Mouse (Mus musculus) kidney, postnatal 14 days (tissue): ENCODE measurements around the gene Clic4.

Experiments used
- DNase-seq: peaks from one replicate; pipeline ENCODE4 v3.0.0; 2022; ENCODE audit warnings: mixed read lengths

Clic4 gene

DNA sequence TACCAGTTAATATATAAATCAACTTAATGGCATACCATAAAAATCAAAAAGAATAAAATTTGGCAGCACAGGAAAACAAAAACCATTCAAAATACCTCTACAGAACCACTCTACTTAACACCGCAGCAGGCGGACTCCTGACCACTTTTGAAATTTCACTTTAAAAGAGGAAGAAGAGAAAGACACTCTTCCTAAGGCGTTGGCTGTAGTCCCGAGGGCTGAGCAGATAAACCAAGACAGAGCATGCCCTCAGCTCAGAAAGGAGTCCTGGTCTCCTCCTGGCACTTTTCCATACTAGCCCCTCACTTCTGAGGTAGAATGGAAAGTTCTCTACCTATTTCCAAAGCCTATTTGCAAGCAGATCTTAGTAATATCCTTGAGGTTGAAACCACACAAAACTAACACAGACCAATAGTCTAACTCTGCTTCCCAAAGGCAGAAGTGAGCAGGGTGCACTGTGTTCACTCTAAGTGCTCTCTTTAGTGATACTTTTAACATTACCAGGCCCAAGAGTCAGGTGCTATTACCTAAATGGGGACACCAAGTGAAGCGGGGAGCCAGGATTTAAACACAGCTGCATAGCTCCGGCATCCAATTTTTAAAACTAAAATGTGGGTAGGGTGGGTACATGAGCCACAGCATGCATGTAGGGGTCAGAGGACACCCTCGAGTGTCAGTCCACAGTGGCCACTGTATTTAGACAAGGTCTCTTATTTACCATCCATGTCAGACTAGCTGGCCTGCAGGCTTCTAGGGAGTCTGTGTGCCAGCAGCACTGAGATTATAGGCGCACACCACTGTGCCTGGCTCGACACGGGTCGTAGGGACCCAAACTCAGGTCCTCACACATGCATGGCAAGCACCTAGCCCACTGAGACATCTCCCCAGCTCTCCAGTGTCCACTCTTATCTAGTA lies 15.8 kb downstream of the Clic4 start:
- no peak for DNase-seq

GRCm38 (mm10) chr4:135254770-135255169 lies 17.8 kb downstream of the Clic4 start:
- DNase-seq, result peak; percentile 59

DNA sequence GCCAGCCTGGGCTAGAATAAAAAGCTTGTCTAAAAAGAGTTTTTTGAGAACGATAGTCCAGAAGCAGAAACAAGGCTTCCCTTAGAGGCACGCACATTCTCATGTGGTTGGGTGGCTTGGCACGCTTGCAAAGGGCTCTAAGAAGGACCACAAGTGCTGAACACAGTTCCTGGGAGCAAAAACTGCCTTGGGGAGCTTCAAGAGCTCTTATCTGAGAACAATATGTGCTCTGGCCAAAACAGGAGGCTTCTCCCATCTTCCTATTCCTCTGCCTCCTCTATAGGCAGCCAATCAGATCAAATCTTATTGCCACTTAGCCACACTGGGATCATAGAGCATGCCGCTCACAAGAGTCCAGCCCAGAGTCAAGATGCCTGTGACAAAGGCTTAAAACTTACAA lies 18.3 kb downstream of the Clic4 start:
- no peak for DNase-seq

- no peak for DNase-seq
These were observed 19.2 kb downstream of the Clic4 start for GRCm38 (mm10) chr4:135253239-135254039.

GRCm38 (mm10) chr4:135251801-135252200 lies 20.8 kb downstream of the Clic4 start:
- DNase-seq, result no peak

GRCm38 (mm10) chr4:135248250-135249018 lies 24.2 kb downstream of the Clic4 start:
- no peak for DNase-seq

GRCm38 (mm10) chr4:135246866-135247756 lies 25.5 kb downstream of the Clic4 start:
- DNase-seq, result no peak

- no peak for DNase-seq
These were observed 26.2 kb downstream of the Clic4 start for GRCm38 (mm10) chr4:135246444-135246843.

DNA sequence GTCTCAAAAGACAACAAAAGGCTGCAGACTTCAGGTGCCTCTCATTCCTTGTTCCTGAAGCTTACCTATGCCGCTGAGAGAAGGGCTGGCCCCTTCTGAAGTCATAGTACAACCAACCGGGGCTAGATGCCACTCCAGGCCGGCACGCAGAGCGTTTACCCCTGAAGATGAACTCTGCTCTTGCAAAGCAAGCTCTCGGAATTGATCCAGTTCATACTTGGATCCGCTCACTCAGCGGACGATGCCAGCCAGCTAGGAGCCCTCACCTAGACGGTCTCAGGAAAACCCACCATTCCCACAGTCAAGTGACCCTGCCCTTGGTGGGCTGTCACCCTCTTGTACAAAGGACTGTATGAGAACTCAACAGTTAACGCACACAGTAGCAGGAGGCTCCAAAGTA lies 26.8 kb downstream of the Clic4 start:
- peak; percentile 80 for DNase-seq

GRCm38 (mm10) chr4:135244335-135244734 lies 28.3 kb downstream of the Clic4 start:
- no peak for DNase-seq

- peak; percentile 85 for DNase-seq
These were observed 29.6 kb downstream of the Clic4 start for GRCm38 (mm10) chr4:135242913-135243541.

GRCm38 (mm10) chr4:135242383-135242782 lies 30.2 kb downstream of the Clic4 start:
- no peak for DNase-seq

- no peak for DNase-seq
These were observed 30.9 kb downstream of the Clic4 start for GRCm38 (mm10) chr4:135241669-135242068.

- peak; percentile 52 for DNase-seq
These were observed 31.5 kb downstream of the Clic4 start for GRCm38 (mm10) chr4:135241106-135241505.

DNA sequence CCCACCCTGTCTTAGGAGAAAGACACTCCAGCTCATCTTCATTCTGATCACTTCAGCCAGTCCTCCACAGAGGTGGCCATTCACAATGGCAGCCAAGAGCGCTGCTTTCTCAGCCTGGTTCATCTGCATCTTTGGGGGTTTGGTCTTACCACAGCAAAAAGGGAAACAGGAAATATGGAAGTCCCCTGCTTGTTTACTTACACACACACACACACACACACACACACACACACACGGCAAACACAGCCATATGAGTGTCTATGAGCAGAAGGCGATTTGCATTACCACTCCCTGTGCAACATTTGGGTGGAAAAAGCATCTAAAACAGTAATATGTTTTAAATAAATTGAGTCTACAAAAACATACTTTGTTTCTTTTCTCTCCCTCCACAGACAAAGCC lies 32.3 kb downstream of the Clic4 start:
- no peak for DNase-seq

DNA sequence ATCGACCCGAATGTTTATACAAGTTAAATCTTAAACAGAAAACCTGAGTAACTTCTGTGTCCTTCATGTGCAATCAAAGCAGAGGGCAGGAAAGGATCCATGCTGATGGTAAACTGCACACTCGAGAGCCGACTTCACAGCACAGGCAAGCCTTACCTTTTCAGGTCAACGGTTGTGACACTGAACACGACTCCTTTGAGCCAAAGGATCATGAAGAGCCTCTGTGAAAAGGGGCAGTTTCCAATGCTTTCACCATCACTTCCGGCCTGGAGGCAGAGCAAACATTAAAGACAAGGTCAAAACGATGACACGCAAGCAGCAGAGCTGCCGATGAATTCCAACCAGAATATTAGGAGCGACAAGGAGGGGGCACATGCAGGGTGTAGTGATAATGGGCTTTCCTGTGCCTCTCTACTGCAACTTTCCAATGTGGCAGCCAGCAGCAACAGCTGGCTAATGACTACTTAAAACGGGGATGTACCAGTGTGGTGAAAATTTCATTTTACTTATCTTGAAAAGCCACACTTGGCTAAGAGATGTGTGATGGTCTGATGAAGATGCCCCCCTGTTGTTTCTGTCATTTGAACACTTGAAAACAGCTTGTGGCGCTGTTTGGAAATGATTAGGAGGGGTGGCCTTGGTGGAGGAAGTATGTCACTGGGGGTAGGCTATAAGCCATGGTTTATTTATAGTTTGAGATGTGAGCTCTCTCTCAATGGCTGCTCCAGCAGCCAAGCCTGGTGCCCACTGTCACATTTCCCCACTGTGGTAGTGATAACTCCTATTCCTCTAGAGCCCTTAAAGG lies 33.7 kb downstream of the Clic4 start:
- DNase-seq, result no peak

DNA sequence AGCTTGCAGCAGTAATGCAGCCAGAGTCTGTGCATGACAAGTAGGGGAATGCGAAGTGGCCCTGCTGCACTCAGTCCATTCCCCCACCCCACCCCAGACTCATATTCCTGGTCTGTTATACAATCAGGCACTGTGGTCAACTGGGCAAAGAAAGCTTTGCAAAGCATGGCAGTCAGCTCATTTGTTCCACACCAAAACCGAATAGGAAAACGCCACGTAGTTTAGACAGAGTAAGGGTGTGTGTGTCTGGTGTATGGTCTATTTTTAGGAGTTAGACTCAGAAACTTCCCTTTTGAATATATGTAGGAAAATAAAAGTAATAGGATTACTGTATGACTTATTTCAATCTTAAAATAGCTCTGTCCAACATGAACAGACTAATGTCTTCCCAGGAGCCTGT lies 36.0 kb downstream of the Clic4 start:
- DNase-seq, result no peak

GRCm38 (mm10) chr4:135235546-135235945 lies 37.1 kb downstream of the Clic4 start:
- no peak for DNase-seq

- no peak for DNase-seq
These were observed 40.1 kb downstream of the Clic4 start for GRCm38 (mm10) chr4:135232563-135232962.

DNA sequence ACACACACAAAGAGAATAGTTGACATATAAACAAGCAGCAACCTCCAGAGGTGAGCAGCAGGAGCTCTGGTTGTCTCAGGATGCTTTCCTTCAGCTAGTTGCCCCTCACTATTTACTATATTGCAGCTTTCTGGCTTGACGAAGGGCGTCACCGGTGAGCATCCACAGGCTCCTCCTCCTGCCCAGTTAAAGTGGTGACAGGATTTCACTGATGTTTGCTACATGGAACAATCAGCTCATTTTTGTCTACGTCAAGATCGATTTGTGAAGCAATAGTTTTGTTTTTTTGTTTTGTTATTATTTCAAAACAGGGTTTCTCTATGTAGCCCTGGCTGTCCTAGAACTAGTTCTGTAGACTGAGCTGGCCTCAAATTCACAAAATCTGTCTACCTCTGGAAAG lies 41.1 kb downstream of the Clic4 start:
- no peak for DNase-seq

DNA sequence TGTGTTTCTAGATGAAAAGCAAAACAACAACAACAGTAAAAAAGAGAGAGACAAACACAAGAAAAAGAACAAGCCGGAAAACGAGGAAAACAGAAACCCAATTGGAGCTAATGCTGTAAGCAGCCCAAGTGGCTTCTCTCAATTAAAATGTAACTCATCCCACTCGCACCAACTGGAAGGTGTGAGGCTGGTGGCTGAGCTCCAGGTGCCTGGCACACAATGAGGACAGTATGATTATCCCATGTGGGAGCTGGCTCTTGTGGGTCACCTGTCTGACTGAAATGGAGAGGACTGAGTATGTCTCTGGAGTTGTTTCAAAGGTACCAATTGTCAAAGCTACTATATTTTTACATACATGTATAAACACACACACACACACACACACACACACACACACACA lies 41.5 kb downstream of the Clic4 start:
- no peak for DNase-seq
